Mouse (Mus musculus) left cerebral cortex, postnatal 25 days (tissue): ENCODE results near the gene Apol7a. TPM values are rescaled to one million over a fixed set of nuclear protein-coding genes. Genes with fewer than 3 reads are reported as not detected.

ENCODE experiments used
- DNase-seq, 2 experiments: peaks; one replicate each; pipeline ENCODE4 v3.0.0; 2022; ENCODE audit warnings: low spot score in 2 of 2, mixed read lengths in 1 of 2
- intact Hi-C: fragments of 180-260 bp; cut with DNase I; formaldehyde crosslinking; loops from one replicate; pipeline ENCODE4 v1.15.1; 2025
- total RNA-seq, 2 experiments: library from RNA; stranded (reverse); gene quantifications; 2 replicates each; pipeline ENCODE4 v1.2.3; 2021

The Apol7a gene
- total RNA-seq, 2 experiments from 2014 or later = 0.50 TPM; not detected in 1

GRCm38 (mm10) chr15:77379921-77380320 lies 19.0 kb downstream of the Apol7a start:
- intact Hi-C loops = no loop called here
- peak in 1 of 2 experiments; percentile 20 for DNase-seq

- intact Hi-C loops = no loop called here
- DNase-seq = no peak
These were observed 21.5 kb downstream of the Apol7a start for GRCm38 (mm10) chr15:77377419-77377818.

GRCm38 (mm10) chr15:77376920-77377319 lies 22.0 kb downstream of the Apol7a start:
- DNase-seq = no peak
- intact Hi-C loops = no loop called here

GRCm38 (mm10) chr15:77370588-77370987 lies 28.3 kb downstream of the Apol7a start:
- intact Hi-C loops = no loop called here
- DNase-seq = no peak

- DNase-seq = no peak
- intact Hi-C loops = loop anchor here (5.0 to 10.0 kb wide), 2 partner anchors 375 to 398 kb away; no protein-coding TSS in a partner anchor
These were observed 28.9 kb downstream of the Apol7a start for GRCm38 (mm10) chr15:77369981-77370380.

GRCm38 (mm10) chr15:77368818-77369320 lies 30.0 kb downstream of the Apol7a start:
- DNase-seq = no peak
- intact Hi-C loops = loop anchor here (5.0 to 10.0 kb wide), 2 partner anchors 374 to 397 kb away; no protein-coding TSS in a partner anchor

GRCm38 (mm10) chr15:77368148-77368547 lies 30.8 kb downstream of the Apol7a start:
- intact Hi-C loops = loop anchor here (5.0 to 10.0 kb wide), 2 partner anchors 373 to 396 kb away; no protein-coding TSS in a partner anchor
- peak; percentile 92 to 98 for DNase-seq

- no peak for DNase-seq
- intact Hi-C loops = loop anchor here (2.0 to 10.0 kb wide), 4 partner anchors 99 to 395 kb away; no protein-coding TSS in a partner anchor
These were observed 31.4 kb downstream of the Apol7a start for GRCm38 (mm10) chr15:77367504-77367903.

GRCm38 (mm10) chr15:77366706-77367484 lies 32.0 kb downstream of the Apol7a start:
- peak; percentile 79 to 90 for DNase-seq

GRCm38 (mm10) chr15:77365700-77366570 lies 33.0 kb downstream of the Apol7a start:
- intact Hi-C loops = loop anchor here (2.0 to 10.0 kb wide), 4 partner anchors 97 to 394 kb away; no protein-coding TSS in a partner anchor
- peak in 1 of 2 experiments; percentile 34 for DNase-seq

More at GRCm38 (mm10) chr15:77366706-77367484, 32.0 kb downstream of the Apol7a start:
- intact Hi-C loops = loop anchor here (2.0 to 10.0 kb wide), 4 partner anchors 98 to 395 kb away; no protein-coding TSS in a partner anchor

GRCm38 (mm10) chr15:77364026-77364425 lies 34.9 kb downstream of the Apol7a start:
- intact Hi-C loops = loop anchor here (10.0 kb wide), 1 partner anchor 369 kb away; no protein-coding TSS in a partner anchor
- DNase-seq = peak; percentile 69 to 95

GRCm38 (mm10) chr15:77363578-77363977 lies 35.3 kb downstream of the Apol7a start:
- peak in 1 of 2 experiments; percentile 42 for DNase-seq
- intact Hi-C loops = loop anchor here (10.0 kb wide), 1 partner anchor 369 kb away; no protein-coding TSS in a partner anchor

- DNase-seq = no peak
- intact Hi-C loops = loop anchor here (10.0 kb wide), 1 partner anchor 368 kb away; no protein-coding TSS in a partner anchor
These were observed 36.0 kb downstream of the Apol7a start for GRCm38 (mm10) chr15:77362952-77363351.

- DNase-seq = no peak
- intact Hi-C loops = loop anchor here (2.0 to 10.0 kb wide), 3 partner anchors 133 to 365 kb away; no protein-coding TSS in a partner anchor
These were observed 39.0 kb downstream of the Apol7a start for GRCm38 (mm10) chr15:77359905-77360304.

GRCm38 (mm10) chr15:77359486-77359885 lies 39.4 kb downstream of the Apol7a start:
- DNase-seq = no peak
- intact Hi-C loops = loop anchor here (2.0 to 5.0 kb wide), 2 partner anchors 133 to 207 kb away; no protein-coding TSS in a partner anchor

GRCm38 (mm10) chr15:77359084-77359483 lies 39.8 kb downstream of the Apol7a start:
- intact Hi-C loops = loop anchor here (2.0 to 5.0 kb wide), 2 partner anchors 132 to 207 kb away; no protein-coding TSS in a partner anchor
- no peak for DNase-seq

GRCm38 (mm10) chr15:77358320-77359040 lies 40.4 kb downstream of the Apol7a start:
- intact Hi-C loops = loop anchor here (2.0 to 5.0 kb wide), 2 partner anchors 132 to 206 kb away; no protein-coding TSS in a partner anchor
- peak; percentile 88 to 94 for DNase-seq

- DNase-seq = peak; percentile 44 to 89
- intact Hi-C loops = loop anchor here (5.0 kb wide), 1 partner anchor 204 kb away; no protein-coding TSS in a partner anchor
These were observed 42.6 kb downstream of the Apol7a start for GRCm38 (mm10) chr15:77356248-77356810.
